Mouse (Mus musculus) thymus, adult 2 months (tissue): Measurements from ENCODE around the gene Grk5. TPM values are rescaled to one million over a fixed set of nuclear protein-coding genes. Genes with fewer than 3 reads are reported as not detected.

Experiments
- DNase-seq: peaks from one replicate; pipeline ENCODE4 v3.0.0; 2021
- H3K27ac ChIP-seq: fragments of 200-500 bp; 2 replicates; pipeline ENCODE4 v1.5.1; 2012; ENCODE audit warnings: low read length, control low read depth; ENCODE audit not compliant: control insufficient read depth, insufficient read depth
- H3K27me3 ChIP-seq: fragments of 200-500 bp; 2 replicates; pipeline ENCODE4 v1.6.1; 2012; ENCODE audit warnings: mild to moderate bottlenecking, low read length, moderate library complexity, mixed read lengths; ENCODE audit not compliant: control insufficient read depth, insufficient read depth
- H3K36me3 ChIP-seq: fragments of 200-500 bp; 2 replicates; pipeline ENCODE4 v1.6.1; 2012; ENCODE audit warnings: mild to moderate bottlenecking, low read length, moderate library complexity; ENCODE audit not compliant: control insufficient read depth, insufficient read depth
- H3K4me1 ChIP-seq: fragments of 200-500 bp; replicated peaks from 2 replicates; pipeline ENCODE4 v1.6.1; 2012; ENCODE audit warnings: low read length; ENCODE audit not compliant: control insufficient read depth, insufficient read depth
- H3K4me3 ChIP-seq: fragments of 200-500 bp; 2 replicates; pipeline ENCODE4 v1.5.1; 2012; ENCODE audit warnings: mild to moderate bottlenecking, low read length, control low read depth, moderate library complexity; ENCODE audit not compliant: control insufficient read depth, insufficient read depth
- CTCF ChIP-seq: fragments of 200-500 bp; IDR thresholded peaks from 2 replicates; pipeline ENCODE4 v1.5.1; 2012; ENCODE audit warnings: mild to moderate bottlenecking, control low read depth, low read length, moderate library complexity, borderline replicate concordance; ENCODE audit not compliant: control insufficient read depth, poor library complexity, insufficient read depth; ENCODE audit errors: extremely low read depth
- POLR2A ChIP-seq: fragments of 200-500 bp; IDR thresholded peaks from 2 replicates; pipeline ENCODE4 v1.6.1; 2012; ENCODE audit warnings: mild to moderate bottlenecking, low read length, control low read depth, moderate library complexity; ENCODE audit not compliant: control insufficient read depth, poor library complexity, insufficient read depth; ENCODE audit errors: extremely low read depth
- WGBS: fragments of 180-500 bp; shearing (Covaris S2); methylation state at CpG from one replicate; pipeline ENCODE4 v1.1.7; 2018; 5-methylcytosine and 5-hydroxymethylcytosine counted together
- polyA plus RNA-seq: library from polyadenylated mRNA; depleted of rRNA; stranded (reverse); fragments of >200 nt; gene quantifications from 2 replicates; pipeline ENCODE4 v1.2.3, GENCODE M21; 2012

Grk5 gene
- polyA plus RNA-seq, 1 experiment, result 2.0 TPM

- Histone ChIP-seq H3K4me1 (no peaks in the 10 kb centered on the region), H3K27me3 (no peaks in the 10 kb centered on the region), H3K36me3 (no peaks in the 10 kb centered on the region), H3K4me3 (no peak overlapping the region), H3K27ac (no peak overlapping the region)
- DNase-seq, result no peak
- TF ChIP-seq CTCF (no peak), POLR2A (no peak)
- WGBS, result 79% methylated on average over 1 of the region's 1 CpGs
Observed at GRCm38 (mm10) chr19:61017477-61018266, 128.1 kb downstream of the Grk5 start.

GRCm38 (mm10) chr19:61021502-61021901 is 132.0 kb downstream of the Grk5 start:
- DNase-seq, result no peak
- no peaks in the 10 kb centered on the region for H3K4me1 ChIP-seq
- no peaks in the 10 kb centered on the region for H3K36me3 ChIP-seq
- no peaks in the 10 kb centered on the region for H3K27me3 ChIP-seq
- H3K27ac ChIP-seq, result no peak overlapping the region
- TF ChIP-seq POLR2A (no peak), CTCF (no peak)
- 81% methylated on average over 2 of the region's 2 CpGs for WGBS
- no peak overlapping the region for H3K4me3 ChIP-seq

GRCm38 (mm10) chr19:61021939-61022566 is 132.5 kb downstream of the Grk5 start:
- H3K36me3 ChIP-seq, result no peaks in the 10 kb centered on the region
- H3K4me1 ChIP-seq, result no peaks in the 10 kb centered on the region
- H3K27me3 ChIP-seq, result no peaks in the 10 kb centered on the region
- H3K27ac ChIP-seq, result no peak overlapping the region
- 72% methylated on average over 3 of the region's 3 CpGs for WGBS
- no peak for DNase-seq
- no peak overlapping the region for H3K4me3 ChIP-seq
- no peak for TF ChIP-seq CTCF
- TF ChIP-seq POLR2A, result no peak

GRCm38 (mm10) chr19:61031570-61031969 is 142.0 kb downstream of the Grk5 start:
- no peaks in the 10 kb centered on the region for H3K27me3 ChIP-seq
- no peaks in the 10 kb centered on the region for H3K36me3 ChIP-seq
- no peak overlapping the region for H3K27ac ChIP-seq
- TF ChIP-seq CTCF (no peak), POLR2A (no peak)
- no peak overlapping the region for H3K4me3 ChIP-seq
- WGBS, result 85% methylated on average over 2 of the region's 2 CpGs
- H3K4me1 ChIP-seq, result no peaks in the 10 kb centered on the region
- no peak for DNase-seq

GRCm38 (mm10) chr19:61039151-61039550 is 149.6 kb downstream of the Grk5 start:
- H3K27ac ChIP-seq, result no peak overlapping the region
- no peak for DNase-seq
- no peaks in the 10 kb centered on the region for H3K36me3 ChIP-seq
- H3K27me3 ChIP-seq, result no peaks in the 10 kb centered on the region
- H3K4me1 ChIP-seq, result no peaks in the 10 kb centered on the region
- TF ChIP-seq CTCF (no peak), POLR2A (no peak)
- H3K4me3 ChIP-seq, result no peak overlapping the region

GRCm38 (mm10) chr19:61048646-61049045 is 159.1 kb downstream of the Grk5 start:
- TF ChIP-seq CTCF (no peak), POLR2A (no peak)
- Histone ChIP-seq H3K4me3 (no peak overlapping the region), H3K36me3 (no peaks in the 10 kb centered on the region), H3K27me3 (no peaks in the 10 kb centered on the region), H3K4me1 (no peaks in the 10 kb centered on the region), H3K27ac (no peak overlapping the region)
- DNase-seq, result no peak
- WGBS, result 97% methylated on average over 2 of the region's 2 CpGs

- H3K4me3 ChIP-seq, result no peak overlapping the region
- no peaks in the 10 kb centered on the region for H3K4me1 ChIP-seq
- no peaks in the 10 kb centered on the region for H3K36me3 ChIP-seq
- no peak overlapping the region for H3K27ac ChIP-seq
- WGBS, result 87% methylated on average over 1 of the region's 1 CpGs
- no peaks in the 10 kb centered on the region for H3K27me3 ChIP-seq
- no peak for TF ChIP-seq POLR2A
- TF ChIP-seq CTCF, result no peak
- DNase-seq, result no peak
Observed at GRCm38 (mm10) chr19:61049413-61049812, 159.9 kb downstream of the Grk5 start.
